Mouse (Mus musculus): Measurements from ENCODE around the gene Casc3.

DNA sequence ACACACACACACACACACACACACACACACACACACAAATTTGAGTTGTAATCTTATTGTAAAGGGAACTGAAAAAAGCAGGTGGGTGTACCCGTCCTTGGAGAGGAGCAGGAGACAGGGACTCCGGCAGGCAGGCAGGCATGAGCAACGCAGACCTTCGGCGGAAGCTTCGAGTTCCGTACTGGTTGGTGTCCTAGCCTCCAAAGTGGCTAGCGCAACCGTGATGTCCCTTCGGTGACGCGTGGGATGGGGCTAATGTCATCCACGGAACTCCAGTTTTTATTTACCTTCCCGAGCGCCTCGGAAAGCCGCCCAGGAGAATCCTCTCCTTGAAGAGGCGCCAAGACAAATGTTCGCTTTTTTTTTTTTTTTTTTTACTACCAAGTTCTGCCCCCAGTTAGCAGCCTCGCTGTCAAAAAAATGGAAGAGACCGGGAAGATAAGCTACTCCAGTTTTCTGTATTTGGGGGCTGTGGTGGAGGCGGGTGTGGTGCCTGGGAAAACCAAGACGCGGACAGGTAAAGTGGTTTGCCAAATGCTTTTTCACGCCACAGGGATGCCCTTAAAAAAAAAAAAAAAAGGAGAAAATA, 15.4 kb upstream of the Casc3 start:
- TF ChIP-seq POLR2A (IDR thresholded peaks at IDR 0.05; ENCODE audit: low read depth, low read length) (peak; percentile 32; the same call in 1 of the 2 replicates), CTCF (IDR thresholded peaks at IDR 0.05; ENCODE audit: borderline replicate concordance, insufficient read depth, low read length) (no peak)

Measured in embryonic fibroblast, embryonic 13.5 days (primary cell).